Mouse (Mus musculus) cortical plate, adult 2 months (tissue): ENCODE results near the gene Gpr155. TPM values are rescaled to one million over a fixed set of nuclear protein-coding genes. Genes with fewer than 3 reads are reported as not detected.
A peak's percentile ranks its signal among the peaks of the same experiment; 100 is the strongest.

Source experiments
- H3K27ac ChIP-seq: fragments of 200-500 bp; 2 replicates; pipeline ENCODE4 v1.5.1; 2012; ENCODE audit warnings: low read length, control low read depth, inconsistent platforms; ENCODE audit not compliant: insufficient read depth
- H3K4me1 ChIP-seq: fragments of 200-500 bp; 2 replicates; pipeline ENCODE4 v1.6.1; 2011; ENCODE audit warnings: low read length; ENCODE audit not compliant: control insufficient read depth, insufficient read depth
- H3K4me3 ChIP-seq: fragments of 200-500 bp; 2 replicates; pipeline ENCODE4 v1.5.1; 2011; ENCODE audit warnings: mild to moderate bottlenecking, low read length, control low read depth; ENCODE audit not compliant: insufficient read depth
- CTCF ChIP-seq: fragments of 200-500 bp; IDR thresholded peaks from 2 replicates; pipeline ENCODE4 v1.5.1; 2011; ENCODE audit warnings: mild to moderate bottlenecking, control low read depth, low read length; ENCODE audit not compliant: insufficient read depth; ENCODE audit errors: extremely low read depth
- POLR2A ChIP-seq: fragments of 200-500 bp; IDR thresholded peaks from 2 replicates; pipeline ENCODE4 v1.6.1; 2011; ENCODE audit warnings: mild to moderate bottlenecking, low read length, control low read depth; ENCODE audit not compliant: insufficient read depth; ENCODE audit errors: extremely low read depth
- polyA plus RNA-seq: library from polyadenylated mRNA; depleted of rRNA; stranded (reverse); fragments of >200 nt; gene quantifications from 2 replicates; pipeline ENCODE4 v1.2.3, GENCODE M21; 2012; rRNA removed

The Gpr155 gene
- polyA plus RNA-seq: 25.9 and 26.6 TPM in 2 replicates

GRCm38 (mm10) chr2:73386356-73387046 lies at the start of gene Gpr155:
TSS of gene Gpr155 (minus strand) at chr2:73386572.
- peak; percentile 62; the same call in 1 of the 2 replicates for TF ChIP-seq POLR2A
- no peak for TF ChIP-seq CTCF
- Histone ChIP-seq H3K4me1 (peaks cover 2% of the 10 kb centered on the region; the same call in 1 of the 2 replicates), H3K4me3 (peak within 1 kb of the TSS; percentile 83), H3K27ac (peak within 1 kb of the TSS; percentile 66; the same call in 1 of the 2 replicates)

- TF ChIP-seq POLR2A (no peak), CTCF (no peak)
- Histone ChIP-seq H3K4me3 (no peak overlapping the region), H3K27ac (no peak overlapping the region), H3K4me1 (no peaks in the 10 kb centered on the region)
These were observed 49.5 kb upstream of the Gpr155 start for GRCm38 (mm10) chr2:73435847-73436246.

- Histone ChIP-seq H3K4me3 (no peak overlapping the region), H3K27ac (no peak overlapping the region), H3K4me1 (no peaks in the 10 kb centered on the region)
- TF ChIP-seq POLR2A: no peak
- TF ChIP-seq CTCF: no peak
These were observed 45.6 kb upstream of the Gpr155 start for GRCm38 (mm10) chr2:73431959-73432396.

GRCm38 (mm10) chr2:73428803-73429468 lies 42.6 kb upstream of the Gpr155 start:
- H3K27ac ChIP-seq: no peak overlapping the region
- TF ChIP-seq POLR2A: 0 out of 2 replicates have a peak, but pooled peaks have one; percentile 29
- TF ChIP-seq CTCF: no peak
- H3K4me3 ChIP-seq: no peak overlapping the region
- H3K4me1 ChIP-seq: no peaks in the 10 kb centered on the region

GRCm38 (mm10) chr2:73427293-73427692 lies 40.9 kb upstream of the Gpr155 start:
- H3K4me3 ChIP-seq: no peak overlapping the region
- TF ChIP-seq POLR2A: no peak
- peak; percentile 38; the same call in 1 of the 2 replicates for TF ChIP-seq CTCF
- H3K4me1 ChIP-seq: no peaks in the 10 kb centered on the region
- H3K27ac ChIP-seq: no peak overlapping the region

- TF ChIP-seq CTCF: no peak
- TF ChIP-seq POLR2A: no peak
- Histone ChIP-seq H3K27ac (no peak overlapping the region), H3K4me3 (no peak overlapping the region), H3K4me1 (no peaks in the 10 kb centered on the region)
These were observed 39.5 kb upstream of the Gpr155 start for GRCm38 (mm10) chr2:73425822-73426221.

GRCm38 (mm10) chr2:73419730-73420129 lies 33.4 kb upstream of the Gpr155 start:
- no peak for TF ChIP-seq POLR2A
- TF ChIP-seq CTCF: no peak
- Histone ChIP-seq H3K27ac (no peak overlapping the region), H3K4me3 (no peak overlapping the region), H3K4me1 (no peaks in the 10 kb centered on the region)

GRCm38 (mm10) chr2:73419285-73419684 lies 32.9 kb upstream of the Gpr155 start:
- TF ChIP-seq POLR2A (no peak), CTCF (peak; percentile 39)
- H3K27ac ChIP-seq: no peak overlapping the region
- H3K4me1 ChIP-seq: no peaks in the 10 kb centered on the region
- no peak overlapping the region for H3K4me3 ChIP-seq

GRCm38 (mm10) chr2:73415892-73416291 lies 29.5 kb upstream of the Gpr155 start:
- no peak for TF ChIP-seq CTCF
- no peak for TF ChIP-seq POLR2A
- H3K4me1 ChIP-seq: no peaks in the 10 kb centered on the region
- H3K27ac ChIP-seq: no peak overlapping the region
- H3K4me3 ChIP-seq: no peak overlapping the region

GRCm38 (mm10) chr2:73410076-73410475 lies 23.7 kb upstream of the Gpr155 start:
- H3K4me1 ChIP-seq: no peaks in the 10 kb centered on the region
- no peak overlapping the region for H3K4me3 ChIP-seq
- no peak overlapping the region for H3K27ac ChIP-seq
- TF ChIP-seq POLR2A (no peak), CTCF (no peak)

- TF ChIP-seq POLR2A: no peak
- Histone ChIP-seq H3K27ac (no peak overlapping the region), H3K4me1 (no peaks in the 10 kb centered on the region), H3K4me3 (no peak overlapping the region)
These were observed 21.3 kb upstream of the Gpr155 start for GRCm38 (mm10) chr2:73407662-73408061.
